Mouse (Mus musculus): ENCODE data around the gene Ccng2.

Gene Ccng2

GRCm38 (mm10) chr5:93263396-93264075, 3.5 kb upstream of the Ccng2 start:
- DNase-seq (ENCODE audit: low read depth, low spot score): peak; percentile 23

GRCm38 (mm10) chr5:93264136-93264700, 2.8 kb upstream of the Ccng2 start:
- peak; percentile 54 for DNase-seq (ENCODE audit: low read depth, low spot score)

GRCm38 (mm10) chr5:93265164-93265800, 1.8 kb upstream of the Ccng2 start:
- DNase-seq (ENCODE audit: low read depth, low spot score): peak; percentile 88

GRCm38 (mm10) chr5:93265801-93266580, 1.1 kb upstream of the Ccng2 start:
- peak; percentile 83 for DNase-seq (ENCODE audit: low read depth, low spot score)

GRCm38 (mm10) chr5:93267851-93268606, 972 bp downstream of the Ccng2 start:
- peak; percentile 96 for DNase-seq (ENCODE audit: low read depth, low spot score)

- peak; percentile 75 for DNase-seq (ENCODE audit: low read depth, low spot score)
These were observed 3.0 kb downstream of the Ccng2 start for GRCm38 (mm10) chr5:93270095-93270494.

GRCm38 (mm10) chr5:93270721-93271120, 3.7 kb downstream of the Ccng2 start:
- DNase-seq (ENCODE audit: low read depth, low spot score): peak; percentile 68

- DNase-seq (ENCODE audit: low read depth, low spot score): no peak
These were observed 15.5 kb downstream of the Ccng2 start for GRCm38 (mm10) chr5:93282446-93283107.

GRCm38 (mm10) chr5:93283109-93283508, 16.1 kb downstream of the Ccng2 start:
- no peak for DNase-seq (ENCODE audit: low read depth, low spot score)

- DNase-seq (ENCODE audit: low read depth, low spot score): no peak
These were observed 21.5 kb downstream of the Ccng2 start for GRCm38 (mm10) chr5:93288553-93288952.

- no peak for DNase-seq (ENCODE audit: low read depth, low spot score)
These were observed 23.2 kb downstream of the Ccng2 start for GRCm38 (mm10) chr5:93290282-93290681.

GRCm38 (mm10) chr5:93296341-93296746, 29.3 kb downstream of the Ccng2 start:
- no peak for DNase-seq (ENCODE audit: low read depth, low spot score)

GRCm38 (mm10) chr5:93296754-93297153, 29.7 kb downstream of the Ccng2 start:
- DNase-seq (ENCODE audit: low read depth, low spot score): no peak

GRCm38 (mm10) chr5:93297311-93297710, 30.3 kb downstream of the Ccng2 start:
- no peak for DNase-seq (ENCODE audit: low read depth, low spot score)

- no peak for DNase-seq (ENCODE audit: low read depth, low spot score)
These were observed 38.2 kb downstream of the Ccng2 start for GRCm38 (mm10) chr5:93305126-93305830.

GRCm38 (mm10) chr5:93308909-93309308, 41.9 kb downstream of the Ccng2 start:
- DNase-seq (ENCODE audit: low read depth, low spot score): no peak

- DNase-seq (ENCODE audit: low read depth, low spot score): peak; percentile 67
These were observed 56.4 kb downstream of the Ccng2 start for GRCm38 (mm10) chr5:93323320-93324001.

Measured in A20 (cell line).